Mouse (Mus musculus): ENCODE measurements around the gene 2410004B18Rik.

DNA sequence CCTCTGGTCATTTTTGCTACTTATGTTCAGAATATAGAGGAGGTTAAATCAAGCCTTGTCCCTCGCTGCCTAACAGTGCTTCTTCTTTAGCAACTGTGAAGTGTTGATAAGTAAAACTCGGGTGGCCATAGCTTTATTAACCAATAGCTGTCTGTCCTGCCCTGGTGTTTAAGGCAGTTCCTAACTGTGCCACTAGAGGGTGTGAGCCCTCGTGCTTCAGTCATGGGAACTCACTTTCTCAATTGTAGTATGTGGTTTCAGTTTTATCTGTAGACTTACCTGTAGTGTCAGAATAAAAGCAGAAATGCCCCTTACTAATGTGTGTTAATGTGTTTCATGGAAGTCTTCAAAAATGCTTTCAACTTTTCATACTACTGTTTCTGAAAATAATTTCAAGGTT, 4.2 kb downstream of the 2410004B18Rik start:
- TF ChIP-seq CTCF (IDR thresholded peaks at IDR 0.05; ENCODE audit: extremely low read depth, insufficient read depth, low read length) (peak; percentile 84), POLR2A (IDR thresholded peaks at IDR 0.05; ENCODE audit: extremely low read depth, insufficient read depth, low read length) (no peak)

All from cortical plate, adult 2 months (tissue).